In the genomic region with DNA sequence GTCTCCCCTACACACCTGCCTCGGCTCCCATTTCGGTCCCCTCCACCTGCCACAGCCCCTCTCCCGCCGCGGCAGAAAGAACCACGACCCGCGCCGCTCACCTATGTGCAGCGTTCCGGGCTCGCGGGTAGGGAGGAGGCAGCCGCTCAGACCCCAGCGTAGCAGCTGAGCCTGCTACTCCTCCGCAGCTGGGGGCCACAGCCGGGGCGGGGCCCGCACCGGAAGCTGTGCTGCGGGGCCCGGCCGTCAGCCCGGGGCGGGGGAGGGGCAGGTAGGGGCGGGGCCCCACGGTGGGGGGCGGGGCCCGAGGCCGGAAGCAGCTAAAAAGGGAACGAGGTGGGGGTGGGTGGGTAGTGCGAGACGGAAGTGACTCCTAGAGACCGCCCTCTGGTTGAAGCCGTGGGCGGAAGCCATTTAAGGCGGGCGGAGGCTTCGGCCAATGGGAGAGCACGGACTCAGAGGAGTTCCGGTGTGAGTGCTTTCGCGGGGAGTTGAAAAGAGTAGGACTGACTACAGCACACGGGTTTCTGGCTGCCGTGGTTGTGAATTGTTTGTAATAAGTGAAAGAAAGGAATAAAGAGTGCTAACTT, we compare ENCODE assay signal across 8 mouse cellular contexts. TPM values are rescaled to one million over a fixed set of nuclear protein-coding genes. Genes with fewer than 3 reads are reported as not detected.
DNase-seq lines count a peak whose midpoint lies in the region; ATAC-seq lines count a peak whose summit lies in the region.

Gene Arid3b, minus strand, starts transcription at position 213 of the 590 bp plus-strand sequence.

- ATAC-seq in inflammation-experienced regulatory T-cells, adult 6 months = peak; percentile 95
- ATAC-seq in megakaryocyte-erythroid progenitor cell, adult 5-6 weeks (replicated peaks; ENCODE audit: low FRiP score, low TSS enrichment, poor library complexity, severe bottlenecking) = peak; percentile 97

- peak; percentile 95 for DNase-seq in adipocyte (ENCODE audit: low spot score)
- DNase-seq in embryo, embryonic 10 days (ENCODE audit: low spot score) = peak; percentile 97
- DNase-seq in gastrocnemius, postnatal 10 days = peak; percentile 85
- DNase-seq in left cerebral cortex, postnatal 10 days (ENCODE audit: extremely low spot score in 1 of 2, low spot score in 2 of 2) = peak; percentile 94 to 96
- peak; percentile 90 for DNase-seq in right cerebral cortex, postnatal 25 days
- DNase-seq in urinary bladder, postnatal 4 days (ENCODE audit: low spot score in 2 of 2) = peak; percentile 90 to 91

- intact Hi-C loops in left cerebral cortex, postnatal 10 days (cut with DNase I) = loop anchor here (5.0 kb wide), 1 partner anchor 69 kb away; the partner anchor contains the start of gene Clk3

RNA-seq across cellular contexts. Expression of gene Arid3b, which starts in this region (rescaled TPM):
- total RNA-seq in gastrocnemius, postnatal 10 days (2021) = 1 to 10 TPM; 1.6 to 3.3 TPM
- 10 to 100 TPM; 12.8 to 26.9 (median 20.9) TPM for polyA plus RNA-seq in inflammation-experienced regulatory T-cells, adult 6 months (2017; shearing (Covaris generic))
- 1 to 10 TPM; 7.7 to 9.3 TPM for total RNA-seq in left cerebral cortex, postnatal 10 days (2021)
- total RNA-seq in megakaryocyte-erythroid progenitor cell, adult 5-6 weeks (2014; fragmentation: Nextera tagmentation) = 2.3 and 3.4 TPM in 2 replicates
- 1.5 and 3.2 TPM in 2 replicates for total RNA-seq in megakaryocyte-erythroid progenitor cell, adult 5-6 weeks (2017)

Comparison
In these comparisons a context has a peak if more than half of its experiments do, and no peak if none do; other contexts are left out.
1. Peak in every context shown above with its lines: DNase-seq and ATAC-seq.